Mouse (Mus musculus): Measurements from ENCODE around the gene Klri2.
"Not testable (repeated sequence)": the region's sequence is repeated elsewhere in the genome, so short reads cannot be mapped to it uniquely, and the experiment has no call there.

Gene Klri2

DNA sequence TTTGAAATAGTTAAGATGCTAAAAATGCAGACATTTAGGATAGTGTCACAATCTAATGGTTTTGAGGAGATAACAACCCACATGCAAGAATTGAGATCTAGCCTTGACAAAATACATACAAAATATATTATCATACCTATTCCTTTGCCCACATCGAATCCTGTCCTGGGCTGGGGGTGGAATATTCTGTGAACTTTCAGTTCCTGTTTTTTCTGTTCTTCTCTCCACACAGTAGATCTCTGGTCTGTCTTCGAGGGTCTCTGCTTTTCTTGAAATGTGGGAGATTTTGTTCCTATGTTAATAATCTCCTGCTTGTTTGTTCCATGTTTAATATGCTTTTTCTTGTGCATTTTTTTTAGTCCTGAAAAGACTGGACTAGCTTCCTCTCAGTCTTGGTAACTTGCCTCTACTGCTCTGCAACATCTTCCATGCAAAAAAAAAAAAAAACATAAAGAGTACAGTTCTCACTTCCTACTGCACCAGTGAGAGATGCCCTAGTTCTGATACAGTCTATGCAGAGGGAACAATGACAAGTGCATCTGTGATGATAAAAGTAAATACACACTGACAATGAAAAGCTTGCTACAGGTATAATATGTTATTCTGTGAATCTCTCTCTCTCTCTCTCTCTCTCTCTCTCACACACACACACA, at the start of gene Klri2:
Gene Klri2 (minus strand): TSS at position 416 of the 653 bp plus-strand sequence.
- no peak for DNase-seq (ENCODE audit: low spot score in 2 of 2)

DNA sequence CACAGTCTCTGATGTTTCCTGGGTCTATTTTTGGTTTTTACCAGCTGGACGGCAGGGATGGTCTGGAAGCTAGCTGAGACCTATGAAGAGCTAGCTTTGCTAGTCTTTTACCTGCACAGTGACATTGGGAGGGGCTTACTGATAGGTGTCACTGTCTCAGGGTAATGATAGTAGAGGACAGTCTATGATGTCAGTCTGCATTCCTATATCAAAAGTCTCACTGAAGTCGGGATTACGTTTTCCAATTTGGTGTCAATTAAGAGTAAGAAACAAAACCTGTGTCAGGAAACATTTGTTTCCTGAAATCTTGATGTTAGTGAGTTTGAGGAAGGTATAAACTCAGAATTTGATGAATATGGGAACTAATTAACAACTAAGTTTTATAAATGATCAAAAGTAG, 43.9 kb upstream of the Klri2 start, which contains the start of gene Gm156:
Gene Gm156 (minus strand): TSS at position 101 of the 400 bp plus-strand sequence.
- DNase-seq (ENCODE audit: low spot score in 2 of 2) = not testable (repeated sequence)

DNA sequence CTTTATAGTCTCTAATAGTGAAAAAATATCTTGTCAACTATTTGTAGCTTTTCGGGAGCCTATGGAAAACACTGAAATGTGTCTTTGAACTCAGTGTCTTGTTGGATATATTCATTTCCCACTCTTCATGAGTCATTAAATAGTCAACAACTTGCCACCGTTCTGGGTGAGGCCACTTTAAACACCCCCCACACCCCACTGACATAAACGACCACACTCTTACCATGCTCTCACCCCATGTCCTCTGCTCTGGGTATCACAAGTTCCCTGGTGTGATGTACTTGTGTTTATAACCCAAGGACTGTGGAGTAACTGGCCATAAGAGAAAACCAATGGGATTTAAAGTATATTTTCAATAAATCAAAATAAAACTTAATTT, 7.4 kb upstream of the Klri2 start:
- DNase-seq (ENCODE audit: low spot score in 2 of 2) = no peak

DNA sequence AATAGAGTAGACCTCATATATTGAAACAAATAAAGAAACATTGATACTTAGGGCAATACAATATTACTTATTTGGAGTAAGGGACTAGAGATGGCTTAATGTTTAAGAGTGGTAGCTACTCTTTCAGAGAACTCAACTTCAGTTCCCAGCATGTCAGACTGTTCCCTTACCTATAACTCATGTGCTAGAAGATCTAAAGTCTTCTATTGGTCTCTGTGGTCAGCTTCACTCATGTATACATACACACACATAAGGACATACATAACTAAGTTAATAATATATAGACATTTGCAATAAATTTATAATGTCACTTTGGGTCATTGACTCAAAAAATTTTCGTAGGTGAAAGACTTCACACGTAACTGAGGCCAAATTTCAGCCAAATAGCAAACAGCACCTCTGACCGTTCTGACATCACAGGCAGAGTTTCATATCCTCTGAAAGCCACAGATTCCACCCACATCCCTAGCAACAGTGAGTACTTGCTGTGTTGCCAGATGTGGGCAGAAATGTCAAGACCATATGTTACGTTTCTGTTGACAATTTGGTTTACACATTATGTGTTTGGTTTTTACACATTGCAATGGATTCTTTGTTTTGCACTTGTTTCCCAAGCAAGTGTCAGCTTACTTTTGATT, 6.9 kb upstream of the Klri2 start:
- DNase-seq (ENCODE audit: low spot score in 2 of 2) = no peak

DNA sequence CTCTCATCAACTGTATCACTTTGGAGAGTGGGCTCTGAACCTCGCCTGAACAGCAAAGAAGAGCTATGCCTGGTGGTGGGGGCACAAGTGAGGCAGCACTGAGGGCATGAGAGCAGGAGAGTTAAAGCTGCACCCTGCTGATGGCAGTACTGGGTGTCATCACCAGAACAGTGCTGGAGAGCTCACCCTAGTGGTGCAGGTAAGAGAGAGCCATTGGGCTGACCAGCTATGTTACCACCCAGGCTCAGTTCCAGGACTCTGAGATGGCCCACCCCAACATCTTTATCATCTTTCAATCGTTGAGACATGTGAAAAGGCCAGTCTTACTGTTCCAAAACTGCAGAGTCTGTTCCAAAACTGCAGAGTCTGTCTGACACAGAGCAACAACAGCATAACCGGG, 5.9 kb upstream of the Klri2 start:
- no peak for DNase-seq (ENCODE audit: low spot score in 2 of 2)

DNA sequence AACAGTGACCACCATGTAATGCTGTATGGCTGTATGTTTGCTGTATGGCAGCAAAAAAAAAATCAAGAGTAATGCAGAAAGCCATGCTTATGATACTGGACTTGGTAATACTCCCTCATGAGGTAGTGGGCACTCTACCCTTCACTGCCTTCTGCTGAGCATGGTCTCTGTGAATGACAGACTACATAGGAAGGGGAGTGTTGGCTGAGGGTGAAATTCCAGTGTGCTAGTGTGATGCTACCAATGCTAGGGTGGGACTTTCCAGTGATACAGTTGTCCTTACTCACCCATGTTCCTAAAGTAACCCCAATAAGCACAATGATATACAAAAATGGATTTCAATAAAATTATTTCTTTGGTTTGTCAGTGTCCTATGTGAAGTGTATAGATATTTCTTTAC, 3.9 kb downstream of the Klri2 start:
- no peak for DNase-seq (ENCODE audit: low spot score in 2 of 2)

DNA sequence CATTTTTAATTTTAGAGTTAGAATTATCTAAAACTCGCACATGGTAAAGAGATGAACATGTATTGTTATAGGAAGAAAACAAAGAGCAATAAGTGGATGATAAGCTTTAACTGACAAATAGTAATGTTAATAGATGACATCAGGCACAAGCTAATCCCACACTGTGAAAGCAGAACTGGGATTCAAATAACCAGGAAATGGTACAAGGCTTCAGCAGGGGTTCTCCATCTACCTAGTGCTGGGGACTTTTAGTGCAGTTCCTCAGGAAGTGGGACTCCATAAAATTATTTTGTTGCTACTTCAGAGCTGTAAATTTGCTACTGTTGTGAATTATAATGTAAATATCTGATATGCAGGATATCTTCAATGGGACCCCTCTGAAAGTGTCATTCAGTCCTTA, 13.0 kb downstream of the Klri2 start:
- DNase-seq (ENCODE audit: low spot score in 2 of 2) = no peak

DNA sequence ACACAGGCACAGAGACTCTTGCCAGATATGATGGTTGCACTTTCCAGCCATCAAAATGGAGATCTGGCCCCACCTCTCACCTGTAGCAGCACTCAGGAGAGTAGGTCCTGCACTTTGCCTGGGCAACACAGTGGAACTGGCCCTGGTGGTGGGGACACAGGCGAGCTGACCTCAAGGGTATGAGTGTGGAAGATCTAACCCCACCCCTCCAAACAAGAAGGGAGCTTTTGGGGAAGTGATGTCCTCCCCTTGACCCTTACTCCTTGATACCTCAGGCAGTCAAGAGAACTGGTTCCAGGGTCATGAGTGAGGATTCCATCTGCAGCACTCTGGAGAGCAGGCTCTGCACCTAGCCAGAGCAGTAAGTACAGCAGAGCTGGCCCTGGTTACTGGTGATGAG, 18.9 kb downstream of the Klri2 start:
- DNase-seq (ENCODE audit: low spot score in 2 of 2) = no peak

DNA sequence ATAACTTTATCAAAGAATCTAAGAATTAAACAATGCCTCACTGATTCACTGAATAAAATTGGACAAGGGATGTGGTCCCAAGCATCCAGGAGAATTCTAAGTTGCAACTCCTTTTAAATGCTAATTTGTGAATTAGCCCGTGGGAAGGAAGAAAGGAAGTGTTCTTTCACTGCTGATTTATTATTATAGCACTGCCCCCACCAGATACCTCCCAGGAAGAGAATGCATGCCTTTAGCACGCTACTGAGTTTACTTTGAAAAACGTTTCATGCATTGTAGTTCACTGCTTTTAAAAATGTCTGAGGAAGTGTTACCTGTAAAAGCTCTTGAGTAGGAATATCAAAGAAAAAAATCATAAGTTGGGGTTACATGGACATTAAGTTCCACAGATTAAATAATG, 19.8 kb downstream of the Klri2 start:
- DNase-seq (ENCODE audit: low spot score in 2 of 2) = no peak

DNA sequence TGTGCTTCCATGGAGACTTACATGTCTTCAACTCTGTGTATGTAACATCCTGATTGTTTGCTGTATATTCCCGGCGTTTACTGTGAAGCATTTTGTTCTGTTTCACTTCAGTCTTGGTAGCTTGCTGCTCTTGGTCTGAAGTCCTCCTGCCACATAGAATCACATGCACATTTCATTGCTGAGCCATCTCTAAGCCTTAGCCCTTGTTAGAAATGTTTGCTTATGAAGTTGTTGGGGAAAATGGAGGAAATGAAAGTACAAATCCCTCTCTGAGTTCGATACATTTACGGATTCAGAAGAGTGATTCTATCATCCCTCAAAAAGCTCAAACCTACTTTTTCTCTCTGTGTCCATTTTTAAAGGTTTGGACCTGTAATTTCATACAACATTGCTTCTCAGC, 23.3 kb downstream of the Klri2 start, which contains the start of gene Klri1:
Gene Klri1 (minus strand): TSS at position 101 of the 400 bp plus-strand sequence.
- no peak for DNase-seq (ENCODE audit: low spot score in 2 of 2)

DNA sequence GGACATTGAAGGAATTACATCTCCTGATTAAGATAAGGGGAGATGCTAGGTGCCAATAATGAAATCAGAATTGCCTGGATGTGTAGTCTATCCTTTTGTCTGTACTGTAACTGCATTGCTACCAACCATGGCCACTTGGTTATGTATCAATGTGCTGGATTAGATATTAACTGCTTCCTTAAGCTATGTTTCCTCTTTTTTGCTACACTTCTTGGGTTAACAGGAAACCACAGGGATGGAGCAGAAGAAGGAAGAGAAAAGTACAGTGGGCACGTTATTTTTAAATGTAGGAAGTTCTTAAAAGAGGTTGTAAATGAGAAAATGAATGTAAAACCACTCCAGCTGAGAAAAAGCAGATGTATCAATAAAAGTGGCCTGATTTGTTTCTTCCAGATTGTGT, 26.7 kb downstream of the Klri2 start:
- DNase-seq (ENCODE audit: low spot score in 2 of 2) = peak in 1 of 2 experiments; percentile 25

DNA sequence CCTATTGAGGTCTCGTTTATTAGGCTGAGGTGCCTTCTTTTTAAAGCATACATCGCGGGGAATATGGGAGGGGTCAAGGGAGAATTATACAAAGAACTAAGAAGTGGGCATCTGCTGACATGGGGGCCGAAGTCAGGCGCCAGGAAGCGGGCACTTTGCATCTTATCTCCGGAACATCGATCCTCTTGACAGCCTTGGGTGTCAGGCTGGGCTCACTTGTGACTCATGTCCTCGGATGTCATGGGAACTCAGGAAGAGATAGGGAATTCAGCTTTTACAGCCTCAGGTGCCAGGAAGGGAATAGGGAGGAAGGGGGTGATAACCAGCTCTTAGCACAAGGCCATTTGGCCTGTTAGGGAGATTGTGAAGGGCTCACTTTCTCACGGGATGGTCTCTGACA, 48.8 kb downstream of the Klri2 start:
- DNase-seq (ENCODE audit: low spot score in 2 of 2) = not testable (repeated sequence)

DNA sequence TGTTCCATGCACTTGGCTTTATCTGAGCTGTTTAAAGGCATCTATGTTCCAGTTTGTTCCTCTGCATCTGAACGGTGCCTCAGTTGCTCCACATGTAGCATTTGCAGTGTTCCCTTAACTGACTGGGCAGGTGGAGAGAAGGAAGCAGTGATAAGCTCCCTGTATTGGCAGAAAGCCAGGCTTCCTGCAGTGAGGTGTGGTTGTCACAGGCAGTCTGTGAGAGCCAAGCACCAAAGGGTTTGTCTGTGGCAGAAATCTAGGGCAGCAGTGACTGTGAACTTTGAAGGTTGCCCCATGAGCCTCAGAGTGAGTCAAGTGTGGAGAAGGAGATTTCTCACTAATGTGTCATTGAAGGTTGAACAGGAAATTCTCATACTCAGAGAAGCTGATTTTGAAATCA, 59.9 kb downstream of the Klri2 start:
- DNase-seq (ENCODE audit: low spot score in 2 of 2) = no peak

Measured in heart, adult 9 months (tissue).